8 mouse cellular contexts compared by ENCODE assay signal in genomic region chr11:117114592-117115345, GRCm38 (mm10). TPM values are rescaled to one million over a fixed set of nuclear protein-coding genes. Genes with fewer than 3 reads are reported as not detected.
A peak's percentile ranks its signal among the peaks of the same experiment; 100 is the strongest.
DNase-seq lines count a peak whose midpoint lies in the region; ATAC-seq and TF ChIP-seq lines count a peak whose summit lies in the region.

Sec14l1 (plus strand) TSS chr11:117115168.

- H3K4me1 ChIP-seq in hindbrain, postnatal 0 days (ENCODE audit: insufficient read depth, low read length), result peaks cover 25% of the 10 kb centered on the region

- peak; percentile 96 for ATAC-seq in hindbrain, postnatal 0 days
- ATAC-seq in megakaryocyte, adult 5-6 weeks (ENCODE audit: poor library complexity, severe bottlenecking), result peak; percentile 83

- H3K4me2 ChIP-seq in hindbrain, postnatal 0 days (ENCODE audit: low read depth, low read length), result peak within 1 kb of the TSS; percentile 69

- WGBS in hindbrain, postnatal 0 days, result under 1% methylated on average over 55 of the region's 67 CpGs

- peak within 1 kb of the TSS; percentile 99 for H3K27ac ChIP-seq in gastrocnemius, adult 2 months
- peak within 1 kb of the TSS; percentile 97 for H3K27ac ChIP-seq in hindbrain, postnatal 0 days
- H3K27ac ChIP-seq in left cerebral cortex, adult 2 months, result peak within 1 kb of the TSS; percentile 99

- peak within 1 kb of the TSS; percentile 93 for H3K4me3 ChIP-seq in gastrocnemius, adult 2 months
- peak within 1 kb of the TSS; percentile 64 for H3K4me3 ChIP-seq in hindbrain, postnatal 0 days (ENCODE audit: low read length)
- H3K4me3 ChIP-seq in left cerebral cortex, adult 2 months, result peak within 1 kb of the TSS; percentile 100

- TF ChIP-seq CTCF in gastrocnemius, adult 2 months (IDR thresholded peaks at IDR 0.05), result no peak
- TF ChIP-seq CTCF in hindbrain, postnatal 0 days (IDR thresholded peaks at IDR 0.05; ENCODE audit: low read depth), result no peak
- TF ChIP-seq CTCF in left cerebral cortex, adult 2 months (IDR thresholded peaks at IDR 0.05), result no peak

- intact Hi-C loops in gastrocnemius, adult 2 months (cut with DNase I), result loop anchor here (1.0 kb wide), 1 partner anchor 33 kb away; no protein-coding TSS in a partner anchor
- intact Hi-C loops in left cerebral cortex, adult 2 months (cut with DNase I), result loop anchor here (1.0 kb wide), 1 partner anchor 33 kb away; no protein-coding TSS in a partner anchor

- peak; percentile 98 for DNase-seq in WW6 (ENCODE audit: low read depth, low spot score)
- DNase-seq in cerebellum, postnatal 4 days (ENCODE audit: low spot score in 2 of 2), result peak; percentile 98 to 100
- peak; percentile 99 for DNase-seq in gastrocnemius, adult 2 months
- DNase-seq in hindbrain, postnatal 0 days (ENCODE audit: low spot score), result peak; percentile 98
- peak; percentile 99 for DNase-seq in left cerebral cortex, adult 2 months (ENCODE audit: extremely low spot score in 1 of 2, low spot score in 2 of 2)
- peak; percentile 99 for DNase-seq in right cerebral cortex, adult 2 months (ENCODE audit: low spot score in 2 of 2)
- DNase-seq in urinary bladder, postnatal 14 days (ENCODE audit: low spot score), result peak; percentile 99

- H3K27me3 ChIP-seq in hindbrain, postnatal 0 days (ENCODE audit: insufficient read depth, low read length), result no peaks in the 10 kb centered on the region

- peak within 1 kb of the TSS; percentile 73 for H3K9ac ChIP-seq in hindbrain, postnatal 0 days (replicated peaks; ENCODE audit: low read length)

- H3K9me3 ChIP-seq in hindbrain, postnatal 0 days (ENCODE audit: low read length), result no peaks in the 10 kb centered on the region

- H3K36me3 ChIP-seq in hindbrain, postnatal 0 days (ENCODE audit: insufficient read depth, low read length), result peaks cover 5% of the 10 kb centered on the region; the same call in 1 of the 2 replicates

RNA-seq across cellular contexts. Expression of gene Sec14l1, which starts in this region (rescaled TPM):
- 10 to 100 TPM; 52.3 to 52.8 TPM for total RNA-seq in gastrocnemius, adult 2 months (2021)
- 69.1 and 74.1 TPM in 2 replicates for total RNA-seq in hindbrain, postnatal 0 days (2014; rRNA removed)
- polyA plus RNA-seq in hindbrain, postnatal 0 days (2015; fragmentation: Nextera tagmentation; extraction: Ambion mirVana), result 47.0 and 47.3 TPM in 2 replicates
- 100 to 1,000 TPM; 198 to 229 TPM for total RNA-seq in left cerebral cortex, adult 2 months (2021)
- 24.3 and 29.1 TPM in 2 replicates for total RNA-seq in megakaryocyte, adult 5-6 weeks (2015)
- 32.3 and 41.7 TPM in 2 replicates for total RNA-seq in megakaryocyte, adult 5-6 weeks (2017)

Comparison
In these comparisons a context has a peak if more than half of its experiments do, and no peak if none do; other contexts are left out.
1. Peak in every context shown above with its lines: DNase-seq, ATAC-seq, H3K4me3 ChIP-seq and H3K27ac ChIP-seq.